Mouse (Mus musculus): ENCODE data around the gene Nckap5. TPM values are rescaled to one million over a fixed set of nuclear protein-coding genes. Genes with fewer than 3 reads are reported as not detected.

The Nckap5 gene
- polyA plus RNA-seq, 1 experiment from 2014 or later = 40.1 TPM

DNA sequence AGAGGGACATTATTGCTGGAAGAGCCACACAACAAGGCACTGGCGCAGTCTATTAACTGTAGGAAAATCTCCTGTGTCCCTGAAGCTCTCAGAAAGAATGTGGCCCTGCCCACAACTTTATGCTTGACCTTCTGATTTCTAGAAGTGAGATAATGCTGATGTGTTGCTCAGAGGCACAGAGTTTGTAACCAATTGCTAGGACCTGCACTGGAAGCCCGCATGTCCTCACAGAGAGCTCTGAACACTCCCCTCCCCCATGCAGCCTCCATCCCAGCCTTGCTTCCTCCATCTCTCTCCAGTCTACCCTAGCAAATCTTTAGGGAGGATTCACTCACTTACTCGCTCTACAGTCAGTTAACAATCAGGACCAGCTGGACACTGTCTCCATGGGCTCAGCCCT lies 346.9 kb downstream of the Nckap5 start:
- Histone ChIP-seq H3K4me3 (no peak overlapping the region), H3K27ac (peak overlapping the region; percentile 1; the same call in 1 of the 2 replicates), H3K9me3 (no peaks in the 10 kb centered on the region), H3K4me1 (peaks cover 37% of the 10 kb centered on the region), H3K9ac (no peak overlapping the region), H3K27me3 (no peaks in the 10 kb centered on the region), H3K36me3 (no peaks in the 10 kb centered on the region), H3K4me2 (no peak overlapping the region)
- 70% methylated on average over 3 of the region's 3 CpGs for WGBS
- ATAC-seq (ENCODE audit: borderline replicate concordance, extremely low read depth, low FRiP score, low TSS enrichment) = no peak

DNA sequence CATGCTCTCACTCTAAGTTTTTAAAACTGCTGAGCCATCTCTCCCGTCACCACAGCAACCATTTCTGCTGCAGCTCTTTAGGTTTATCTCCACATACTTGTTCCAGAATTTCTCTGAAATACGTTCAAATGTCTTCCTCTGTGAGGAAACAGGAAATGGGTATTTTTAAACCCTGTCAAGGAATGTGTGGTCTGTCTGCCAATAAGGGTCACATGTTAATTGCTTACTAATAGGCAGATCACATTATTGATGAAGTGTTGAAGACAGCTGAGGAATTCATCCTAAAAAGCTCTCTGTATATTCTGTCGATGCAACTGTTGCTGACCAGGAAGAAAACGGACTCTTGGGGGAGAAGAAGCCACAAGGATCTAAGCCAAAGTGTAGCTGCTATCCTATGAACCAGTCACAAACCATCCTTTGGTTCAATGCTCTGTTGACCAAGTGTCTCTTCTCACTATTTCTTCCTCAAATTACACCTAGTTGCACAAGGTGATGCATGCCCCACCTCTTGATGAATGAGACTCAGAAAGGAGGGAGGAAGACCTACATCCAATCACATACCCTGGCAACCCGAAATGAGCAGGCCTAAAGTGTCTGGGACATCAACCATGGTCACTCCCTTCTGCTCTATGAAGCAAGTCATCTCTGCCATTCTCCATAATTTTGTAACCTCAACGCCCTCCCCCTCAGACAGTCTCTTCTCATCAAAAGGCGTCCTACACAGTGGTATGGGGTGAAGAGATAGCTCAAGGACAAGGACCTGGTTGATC lies 349.0 kb downstream of the Nckap5 start:
- H3K4me3 ChIP-seq = no peak overlapping the region
- no peaks in the 10 kb centered on the region for H3K9me3 ChIP-seq
- peaks cover 37% of the 10 kb centered on the region for H3K4me1 ChIP-seq
- H3K4me2 ChIP-seq = no peak overlapping the region
- 48% methylated on average over 7 of the region's 7 CpGs for WGBS
- H3K27ac ChIP-seq = peak overlapping the region; percentile 62
- no peak overlapping the region for H3K9ac ChIP-seq
- H3K27me3 ChIP-seq = no peaks in the 10 kb centered on the region
- no peaks in the 10 kb centered on the region for H3K36me3 ChIP-seq
- peak; percentile 79 for ATAC-seq (ENCODE audit: borderline replicate concordance, extremely low read depth, low FRiP score, low TSS enrichment)

DNA sequence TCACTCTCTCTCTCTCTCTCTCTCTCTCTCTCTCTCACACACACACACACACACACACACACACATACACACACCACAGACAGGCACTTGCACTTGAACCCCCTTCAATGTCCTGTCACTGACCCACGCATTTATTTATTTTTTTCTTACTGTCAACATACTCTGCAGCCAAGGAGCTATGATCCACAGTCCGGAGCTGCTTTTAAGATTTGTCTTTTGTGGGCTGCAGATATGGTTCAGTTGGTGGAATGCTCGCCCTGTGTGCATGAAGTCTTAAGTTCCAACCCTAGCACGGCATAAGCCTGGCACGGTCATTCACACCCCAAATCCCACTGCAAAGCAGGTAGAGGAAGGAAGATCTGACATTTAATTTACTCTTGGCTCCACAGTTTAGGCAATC lies 357.6 kb downstream of the Nckap5 start:
- ATAC-seq (ENCODE audit: borderline replicate concordance, extremely low read depth, low FRiP score, low TSS enrichment) = peak; percentile 17; the same call in 1 of the 2 replicates
- Histone ChIP-seq H3K36me3 (no peaks in the 10 kb centered on the region), H3K4me3 (no peak overlapping the region), H3K27me3 (no peaks in the 10 kb centered on the region), H3K27ac (peak overlapping the region; percentile 84), H3K4me1 (peaks cover 29% of the 10 kb centered on the region), H3K9me3 (no peaks in the 10 kb centered on the region), H3K4me2 (no peak overlapping the region), H3K9ac (no peak overlapping the region)
- WGBS = 26% methylated on average over 5 of the region's 5 CpGs

GRCm38 (mm10) chr1:126471419-126471818 lies 359.2 kb downstream of the Nckap5 start:
- Histone ChIP-seq H3K27ac (peak overlapping the region; percentile 87), H3K4me3 (no peak overlapping the region), H3K4me1 (peaks cover 33% of the 10 kb centered on the region), H3K9ac (no peak overlapping the region), H3K4me2 (no peak overlapping the region), H3K9me3 (no peaks in the 10 kb centered on the region), H3K36me3 (no peaks in the 10 kb centered on the region), H3K27me3 (no peaks in the 10 kb centered on the region)
- 38% methylated on average over 2 of the region's 2 CpGs for WGBS
- 0 out of 2 replicates have a peak, but pooled peaks have one; percentile 23 for ATAC-seq (ENCODE audit: borderline replicate concordance, extremely low read depth, low FRiP score, low TSS enrichment)

DNA sequence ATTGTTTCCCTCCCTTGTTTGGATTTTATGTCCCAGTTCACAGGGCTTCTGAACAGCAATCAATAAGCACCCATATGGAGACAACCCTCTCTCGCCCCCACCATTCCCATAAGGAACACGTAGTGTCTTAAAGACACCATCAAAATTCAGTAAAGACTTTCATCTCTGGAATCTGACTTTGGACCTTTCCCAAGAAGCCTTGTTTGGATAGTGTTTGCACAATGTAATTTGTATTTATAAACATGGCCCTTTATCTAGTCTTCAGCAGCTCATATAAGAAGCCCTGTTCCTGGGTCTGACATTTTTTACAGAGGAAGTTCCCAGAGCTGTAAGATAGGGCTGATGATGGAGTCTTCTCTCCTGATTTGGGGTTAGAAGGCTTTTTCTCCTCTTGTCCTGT lies 359.7 kb downstream of the Nckap5 start:
- H3K4me1 ChIP-seq = peaks cover 33% of the 10 kb centered on the region
- peak overlapping the region; percentile 87 for H3K27ac ChIP-seq
- WGBS = 33% methylated on average over 2 of the region's 2 CpGs
- no peak overlapping the region for H3K9ac ChIP-seq
- H3K36me3 ChIP-seq = no peaks in the 10 kb centered on the region
- H3K4me3 ChIP-seq = peak overlapping the region; percentile 26
- peak overlapping the region; percentile 37 for H3K4me2 ChIP-seq
- no peaks in the 10 kb centered on the region for H3K9me3 ChIP-seq
- peak; percentile 89 for ATAC-seq (ENCODE audit: borderline replicate concordance, extremely low read depth, low FRiP score, low TSS enrichment)
- H3K27me3 ChIP-seq = no peaks in the 10 kb centered on the region

GRCm38 (mm10) chr1:126469818-126470544 lies 360.6 kb downstream of the Nckap5 start:
- Histone ChIP-seq H3K9me3 (no peaks in the 10 kb centered on the region), H3K27ac (peak overlapping the region; percentile 87), H3K4me2 (peak overlapping the region; percentile 37), H3K27me3 (no peaks in the 10 kb centered on the region), H3K4me3 (peak overlapping the region; percentile 26), H3K4me1 (peaks cover 33% of the 10 kb centered on the region), H3K9ac (no peak overlapping the region), H3K36me3 (no peaks in the 10 kb centered on the region)
- 31% methylated on average over 5 of the region's 5 CpGs for WGBS
- ATAC-seq (ENCODE audit: borderline replicate concordance, extremely low read depth, low FRiP score, low TSS enrichment) = no peak

DNA sequence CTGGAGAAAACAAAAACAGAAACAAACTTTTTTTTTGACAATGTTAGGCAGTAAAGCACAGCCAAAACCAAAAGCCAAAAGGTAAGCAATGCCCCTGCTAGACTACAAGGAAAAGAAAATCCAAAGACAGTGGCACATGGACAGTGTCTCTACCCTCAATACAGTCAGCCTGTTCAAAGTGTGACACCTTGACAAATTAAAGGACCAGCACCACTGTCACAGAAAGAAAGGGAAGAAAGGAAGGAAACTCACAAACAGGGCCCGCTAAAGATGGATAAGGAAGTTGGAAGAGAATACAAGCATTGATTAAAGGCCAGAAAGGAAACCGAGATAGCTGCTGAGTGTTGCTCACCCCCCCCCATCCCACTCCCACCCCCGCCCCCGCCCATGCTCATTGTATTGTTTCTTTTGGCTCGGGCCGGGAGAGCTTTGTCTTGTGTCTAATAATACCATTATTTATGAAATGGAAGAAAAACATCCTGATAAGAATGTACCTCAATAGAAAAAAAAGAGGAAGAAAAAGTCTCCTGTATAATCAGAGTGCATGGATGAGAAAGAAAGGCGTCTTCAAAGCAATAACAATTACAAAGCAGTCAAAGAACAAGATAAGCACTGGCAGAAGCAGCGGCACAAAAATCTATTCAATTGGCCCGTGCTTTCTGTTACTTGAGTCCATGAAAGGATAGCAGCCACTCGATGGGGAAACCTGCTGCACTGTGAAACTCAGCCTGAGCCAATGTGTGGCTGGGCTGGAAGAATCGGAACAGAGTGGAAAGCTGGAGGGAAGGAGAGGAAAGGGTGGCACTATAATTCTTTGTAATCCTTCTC lies 368.9 kb downstream of the Nckap5 start:
- Histone ChIP-seq H3K9me3 (no peaks in the 10 kb centered on the region), H3K4me3 (no peak overlapping the region), H3K27me3 (no peaks in the 10 kb centered on the region), H3K9ac (no peak overlapping the region), H3K4me2 (peak overlapping the region; percentile 17; the same call in 1 of the 2 replicates), H3K4me1 (peaks cover 19% of the 10 kb centered on the region; the same call in 1 of the 2 replicates), H3K36me3 (no peaks in the 10 kb centered on the region), H3K27ac (peak overlapping the region; percentile 44)
- WGBS = 35% methylated on average over 11 of the region's 11 CpGs
- ATAC-seq (ENCODE audit: borderline replicate concordance, extremely low read depth, low FRiP score, low TSS enrichment) = peak; percentile 55

DNA sequence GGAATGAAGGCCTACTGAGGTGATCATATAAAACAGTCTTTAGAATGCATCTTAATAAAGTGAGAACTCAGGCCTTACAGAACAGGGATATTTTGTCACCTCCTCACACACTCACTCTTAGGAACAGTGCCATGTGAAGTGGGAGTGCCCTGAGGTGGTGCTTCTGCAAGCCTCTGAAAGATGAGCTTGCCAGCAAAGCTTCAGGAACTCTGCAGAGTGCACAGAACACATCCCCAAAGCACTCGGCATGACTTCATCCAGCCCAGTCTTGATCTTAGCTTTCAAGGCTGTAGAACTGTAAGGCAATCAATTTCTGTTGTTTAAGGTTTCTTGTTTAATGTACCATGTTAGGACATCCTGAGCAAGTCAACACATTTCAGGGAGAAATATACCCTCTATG lies 372.9 kb downstream of the Nckap5 start:
- no peak overlapping the region for H3K9ac ChIP-seq
- 75% methylated on average over 1 of the region's 1 CpGs for WGBS
- no peak overlapping the region for H3K27ac ChIP-seq
- no peak overlapping the region for H3K4me2 ChIP-seq
- H3K4me3 ChIP-seq = no peak overlapping the region
- ATAC-seq (ENCODE audit: borderline replicate concordance, extremely low read depth, low FRiP score, low TSS enrichment) = no peak
- no peaks in the 10 kb centered on the region for H3K36me3 ChIP-seq
- no peaks in the 10 kb centered on the region for H3K9me3 ChIP-seq
- H3K4me1 ChIP-seq = peaks cover 11% of the 10 kb centered on the region; the same call in 1 of the 2 replicates
- H3K27me3 ChIP-seq = no peaks in the 10 kb centered on the region

DNA sequence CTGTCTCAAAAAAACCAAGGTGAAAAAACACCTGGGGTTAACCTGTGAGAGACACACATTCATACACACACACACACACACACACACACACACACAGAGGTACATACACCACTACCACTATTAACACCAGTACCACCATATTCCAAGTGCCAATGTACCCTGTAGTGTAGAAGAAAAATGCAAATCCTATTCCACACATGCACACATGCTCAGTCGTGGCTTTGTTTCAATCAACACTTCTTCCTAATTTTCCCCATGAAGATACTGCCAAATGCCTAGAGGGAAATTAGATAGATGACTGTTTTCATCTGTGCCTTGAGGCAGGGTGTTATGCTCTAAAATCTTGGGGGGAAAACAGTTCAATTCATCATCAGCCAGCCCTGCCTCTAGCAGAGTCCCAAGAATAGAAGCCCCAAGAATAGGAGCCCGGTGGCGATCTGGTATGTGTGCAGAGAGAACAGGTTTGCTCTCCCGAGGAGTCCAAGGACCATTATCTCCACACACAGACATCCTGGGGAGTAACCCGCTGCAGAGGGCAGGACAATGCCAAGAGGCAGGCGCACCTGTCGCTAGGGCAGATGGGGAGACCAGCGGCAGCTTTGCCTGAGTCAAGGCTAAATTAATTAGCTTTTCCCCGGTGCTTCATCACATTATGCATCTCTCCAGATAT lies 376.0 kb downstream of the Nckap5 start:
- no peak overlapping the region for H3K4me2 ChIP-seq
- no peaks in the 10 kb centered on the region for H3K9me3 ChIP-seq
- H3K36me3 ChIP-seq = no peaks in the 10 kb centered on the region
- no peaks in the 10 kb centered on the region for H3K27me3 ChIP-seq
- peak; percentile 39; the same call in 1 of the 2 replicates for ATAC-seq (ENCODE audit: borderline replicate concordance, extremely low read depth, low FRiP score, low TSS enrichment)
- H3K9ac ChIP-seq = no peak overlapping the region
- H3K4me3 ChIP-seq = no peak overlapping the region
- no peak overlapping the region for H3K27ac ChIP-seq
- H3K4me1 ChIP-seq = peaks cover 9% of the 10 kb centered on the region
- WGBS = 55% methylated on average over 9 of the region's 9 CpGs

DNA sequence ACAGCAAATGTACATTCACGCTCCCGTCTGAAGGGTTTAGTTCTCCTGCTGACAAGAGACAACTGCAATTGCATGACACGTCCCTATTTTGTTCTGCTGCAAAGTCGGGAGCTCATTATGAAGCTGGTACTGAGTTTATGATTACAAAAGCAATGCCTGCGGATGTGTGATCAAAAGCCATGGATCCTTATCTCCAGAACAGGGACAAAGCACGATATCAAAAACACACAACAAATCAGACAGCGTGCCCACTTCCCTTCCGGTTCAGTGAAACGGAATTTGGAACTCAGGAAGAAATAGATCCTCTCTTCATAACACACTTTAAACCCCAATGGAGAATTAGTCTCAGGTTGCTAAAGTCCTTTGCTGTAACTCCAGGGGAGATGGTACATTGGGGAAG lies 379.1 kb downstream of the Nckap5 start:
- Histone ChIP-seq H3K9ac (no peak overlapping the region), H3K27me3 (no peaks in the 10 kb centered on the region), H3K4me2 (no peak overlapping the region), H3K4me1 (peaks cover 15% of the 10 kb centered on the region), H3K4me3 (no peak overlapping the region), H3K36me3 (0 out of 2 replicates have a peak, but pooled peaks cover 6% of the 10 kb centered on the region), H3K27ac (peak overlapping the region; percentile 16), H3K9me3 (no peaks in the 10 kb centered on the region)
- ATAC-seq (ENCODE audit: borderline replicate concordance, extremely low read depth, low FRiP score, low TSS enrichment) = no peak
- 42% methylated on average over 9 of the region's 9 CpGs for WGBS

DNA sequence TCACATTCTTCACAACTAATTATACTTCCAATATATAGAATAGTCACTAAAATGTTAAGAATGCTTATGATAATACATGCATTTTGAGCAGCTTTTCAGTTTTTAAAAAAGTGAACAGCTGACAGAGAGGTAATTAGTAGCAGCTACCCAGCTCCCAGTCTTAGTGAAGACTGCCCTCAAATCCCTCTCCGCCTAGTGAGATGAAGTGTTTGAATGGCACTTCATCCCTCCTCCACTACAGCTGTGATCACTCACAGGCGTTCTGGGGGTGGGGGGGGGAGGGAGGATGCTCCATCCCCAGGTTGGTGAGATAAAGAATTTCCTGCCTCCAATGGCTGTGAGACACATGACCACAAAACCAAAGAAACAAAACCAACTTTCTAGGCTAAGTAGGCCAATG lies 381.2 kb downstream of the Nckap5 start:
- Histone ChIP-seq H3K27ac (no peak overlapping the region), H3K27me3 (no peaks in the 10 kb centered on the region), H3K9ac (no peak overlapping the region), H3K4me3 (no peak overlapping the region), H3K9me3 (no peaks in the 10 kb centered on the region), H3K4me2 (no peak overlapping the region), H3K4me1 (peaks cover 15% of the 10 kb centered on the region), H3K36me3 (0 out of 2 replicates have a peak, but pooled peaks cover 6% of the 10 kb centered on the region)
- peak; percentile 31; the same call in 1 of the 2 replicates for ATAC-seq (ENCODE audit: borderline replicate concordance, extremely low read depth, low FRiP score, low TSS enrichment)
- WGBS = 15% methylated on average over 2 of the region's 2 CpGs

All from lung, embryonic 15.5 days (tissue).